Mouse (Mus musculus): Measurements from ENCODE around the gene Kdm4d.
"Not testable (repeated sequence)": the region's sequence is repeated elsewhere in the genome, so short reads cannot be mapped to it uniquely, and the experiment has no call there.

The Kdm4d gene

GRCm38 (mm10) chr9:14447086-14447485, 53.2 kb downstream of the Kdm4d start:
- not testable (repeated sequence) for DNase-seq

- DNase-seq, result no peak
These were observed 59.9 kb downstream of the Kdm4d start for GRCm38 (mm10) chr9:14440347-14440746.

- no peak for DNase-seq
These were observed 66.9 kb downstream of the Kdm4d start for GRCm38 (mm10) chr9:14433252-14433939.
